Mouse (Mus musculus) brain, adult 2 months (tissue): ENCODE measurements at regions not wholly inside any gene's neighbourhood (a gene's known extent, or its start where the extent isn't known, plus 50 kb on each side); places are given as distances from the start of the nearest gene placed in this dataset.
"Not testable (repeated sequence)": the region's sequence is repeated elsewhere in the genome, so short reads cannot be mapped to it uniquely, and the experiment has no call there.

Source experiments
- DNase-seq: peaks from one replicate; pipeline ENCODE4 v3.0.0; 2011; ENCODE audit warnings: low read depth, low spot score

- DNase-seq, result peak; percentile 43
Observed at GRCm38 (mm10) chr12:90664436-90664835, 73.8 kb downstream of the Dio2 start.

- no peak for DNase-seq
Observed at GRCm38 (mm10) chr12:90645452-90645851, 92.8 kb downstream of the Dio2 start.

GRCm38 (mm10) chr12:90643891-90644290 lies 94.3 kb downstream of the Dio2 start:
- no peak for DNase-seq

- DNase-seq, result peak; percentile 57
Observed at GRCm38 (mm10) chr12:90624856-90625255, 113.4 kb downstream of the Dio2 start.

GRCm38 (mm10) chr12:90623426-90623825 lies 114.8 kb downstream of the Dio2 start:
- DNase-seq, result peak; percentile 93

- DNase-seq, result no peak
Observed at GRCm38 (mm10) chr12:90608810-90609209, 129.4 kb downstream of the Dio2 start.

- DNase-seq, result peak; percentile 94
Observed at GRCm38 (mm10) chr12:90607894-90608293, 130.3 kb downstream of the Dio2 start.

GRCm38 (mm10) chr12:90580006-90580405 lies 158.2 kb downstream of the Dio2 start:
- no peak for DNase-seq

- no peak for DNase-seq
Observed at GRCm38 (mm10) chr12:90576103-90576502, 162.1 kb downstream of the Dio2 start.

GRCm38 (mm10) chr12:90571907-90572306 lies 166.3 kb downstream of the Dio2 start:
- no peak for DNase-seq

GRCm38 (mm10) chr12:90571506-90571905 lies 166.7 kb downstream of the Dio2 start:
- peak; percentile 65 for DNase-seq

GRCm38 (mm10) chr12:90566349-90566748 lies 171.9 kb downstream of the Dio2 start:
- DNase-seq, result peak; percentile 86

- peak; percentile 94 for DNase-seq
Observed at GRCm38 (mm10) chr12:90565051-90565450, 173.2 kb downstream of the Dio2 start.

GRCm38 (mm10) chr12:90564594-90564993 lies 173.6 kb downstream of the Dio2 start:
- not testable (repeated sequence) for DNase-seq

GRCm38 (mm10) chr12:90542361-90542760 lies 195.9 kb downstream of the Dio2 start:
- no peak for DNase-seq
